14 mouse cellular contexts compared by ENCODE assay signal in genomic region chr6:120510425-120510824, GRCm38 (mm10). TPM values are rescaled to one million over a fixed set of nuclear protein-coding genes. Genes with fewer than 3 reads are reported as not detected.
DNase-seq lines count a peak whose midpoint lies in the region; ATAC-seq lines count a peak whose summit lies in the region.
"Had no signal": no experiment of that assay in that cellular context is flagged by ENCODE, and none has a peak within 500 bp of the region (broad histone marks: within the 10 kb centered on the region; RNA-seq: fewer than 3 reads in every experiment).

No protein-coding gene starts in this region.

- no peak overlapping the region for H3K4me3 ChIP-seq in liver, embryonic 13.5 days (replicated peaks)
- H3K4me3 ChIP-seq in neural tube, embryonic 15.5 days (replicated peaks): no peak overlapping the region
- H3K4me3 ChIP-seq: kidney, embryonic 15.5 days had no signal

- no peak overlapping the region for H3K9ac ChIP-seq in liver, embryonic 13.5 days
- no peak overlapping the region for H3K9ac ChIP-seq in neural tube, embryonic 15.5 days (replicated peaks)
- H3K9ac ChIP-seq: kidney, embryonic 15.5 days had no signal

- H3K4me2 ChIP-seq in liver, embryonic 13.5 days: no peak overlapping the region
- H3K4me2 ChIP-seq in neural tube, embryonic 15.5 days: no peak overlapping the region
- H3K4me2 ChIP-seq: kidney, embryonic 15.5 days had no signal

- WGBS in liver, embryonic 13.5 days (ENCODE audit: insufficient replicate concordance): 63% methylated on average over 8 of the region's 8 CpGs
- 88% methylated on average over 8 of the region's 8 CpGs for WGBS in neural tube, embryonic 15.5 days

- no peaks in the 10 kb centered on the region for H3K27me3 ChIP-seq in liver, embryonic 13.5 days
- H3K27me3 ChIP-seq in neural tube, embryonic 15.5 days (replicated peaks): no peaks in the 10 kb centered on the region
- H3K27me3 ChIP-seq: kidney, embryonic 15.5 days had no signal

- peak; percentile 72 to 83 for DNase-seq in frontal cortex, adult 2 months (ENCODE audit: extremely low spot score in 1 of 2, low spot score in 1 of 2)
- no peak for DNase-seq in frontal cortex, postnatal 14 days (ENCODE audit: low spot score in 2 of 2)
- peak; percentile 90 for DNase-seq in right cerebral cortex, adult 18-20 months
- DNase-seq in right cerebral cortex, postnatal 4 days: no peak
- no peak for DNase-seq in liver, embryonic 13.5 days
- DNase-seq in cerebellum, postnatal 25 days: no peak
- DNase-seq: adrenal gland, postnatal 10 days; cerebellum, adult 9-11 months; gastrocnemius, postnatal 10 days; lung, adult 18-20 months; lung, postnatal 4 days had no signal

- ATAC-seq in liver, embryonic 13.5 days (ENCODE audit: low read depth): peak; percentile 56; the same call in 1 of the 2 replicates
- ATAC-seq in CD4-positive, CD25-positive, alpha-beta regulatory T cell, adult 4 months: no peak
- ATAC-seq in neural tube, embryonic 15.5 days (ENCODE audit: low FRiP score): no peak

- H3K36me3 ChIP-seq in liver, embryonic 13.5 days: peaks cover 33% of the 10 kb centered on the region
- peaks cover 42% of the 10 kb centered on the region for H3K36me3 ChIP-seq in neural tube, embryonic 15.5 days

- H3K4me1 ChIP-seq in liver, embryonic 13.5 days (replicated peaks): peaks cover 45% of the 10 kb centered on the region
- no peaks in the 10 kb centered on the region for H3K4me1 ChIP-seq in neural tube, embryonic 15.5 days
- H3K4me1 ChIP-seq: kidney, embryonic 15.5 days had no signal

- H3K27ac ChIP-seq in liver, embryonic 13.5 days: no peak overlapping the region
- no peak overlapping the region for H3K27ac ChIP-seq in neural tube, embryonic 15.5 days (replicated peaks)
- H3K27ac ChIP-seq: kidney, embryonic 15.5 days had no signal

- no peaks in the 10 kb centered on the region for H3K9me3 ChIP-seq in liver, embryonic 13.5 days (replicated peaks)
- H3K9me3 ChIP-seq in neural tube, embryonic 15.5 days (replicated peaks): no peaks in the 10 kb centered on the region
- H3K9me3 ChIP-seq: kidney, embryonic 15.5 days had no signal

RNA-seq across cellular contexts. Expression of gene Tmem121b, which starts 16.8 kb away (rescaled TPM):
- 28.7 and 31.8 TPM in 2 replicates for polyA plus RNA-seq in frontal cortex, adult 2 months (2012; rRNA removed)
- not detected in 2 replicates for polyA plus RNA-seq in liver, embryonic 13.5 days (2015; fragmentation: Nextera tagmentation; extraction: Ambion mirVana)
- under 1 TPM; 0.61 to 0.63 TPM for polyA plus RNA-seq in CD4-positive, CD25-positive, alpha-beta regulatory T cell, adult 4 months (2017; shearing (Covaris generic))
- polyA plus RNA-seq in neural tube, embryonic 15.5 days (2015; fragmentation: Nextera tagmentation; extraction: Ambion mirVana): 2.1 and 2.3 TPM in 2 replicates

RNA-seq across cellular contexts. Expression of gene Hdhd5, which starts 20.7 kb away (rescaled TPM):
- polyA plus RNA-seq in frontal cortex, adult 2 months (2012; rRNA removed): 43.0 and 48.3 TPM in 2 replicates
- polyA plus RNA-seq in liver, embryonic 13.5 days (2015; fragmentation: Nextera tagmentation; extraction: Ambion mirVana): 11.5 and 12.5 TPM in 2 replicates
- polyA plus RNA-seq in CD4-positive, CD25-positive, alpha-beta regulatory T cell, adult 4 months (2017; shearing (Covaris generic)): 10 to 100 TPM; 43.4 to 59.7 TPM
- 16.8 and 18.8 TPM in 2 replicates for polyA plus RNA-seq in neural tube, embryonic 15.5 days (2015; fragmentation: Nextera tagmentation; extraction: Ambion mirVana)

RNA-seq across cellular contexts. Expression of gene Il17ra, which starts 47.4 kb away (rescaled TPM):
- 10.1 and 13.2 TPM in 2 replicates for polyA plus RNA-seq in frontal cortex, adult 2 months (2012; rRNA removed)
- 9.3 and 10.8 TPM in 2 replicates for polyA plus RNA-seq in liver, embryonic 13.5 days (2015; fragmentation: Nextera tagmentation; extraction: Ambion mirVana)
- 10 to 100 TPM; 18.8 to 20.3 TPM for polyA plus RNA-seq in CD4-positive, CD25-positive, alpha-beta regulatory T cell, adult 4 months (2017; shearing (Covaris generic))
- 4.0 and 10.4 TPM in 2 replicates for polyA plus RNA-seq in neural tube, embryonic 15.5 days (2015; fragmentation: Nextera tagmentation; extraction: Ambion mirVana)

Comparison
In these comparisons a context has a peak if more than half of its experiments do, and no peak if none do; other contexts are left out.
1. DNase-seq: peak in frontal cortex, adult 2 months (2 of 2) and right cerebral cortex, adult 18-20 months (single experiment); none in frontal cortex, postnatal 14 days (0 of 2), right cerebral cortex, postnatal 4 days (single experiment), liver, embryonic 13.5 days (single experiment) and cerebellum, postnatal 25 days (0 of 2).